Mouse (Mus musculus): Measurements from ENCODE around the gene Tmc6.

Tmc6 gene

GRCm38 (mm10) chr11:117782705-117783034, 672 bp upstream of the Tmc6 start:
- no peak for DNase-seq (ENCODE audit: low read depth in 1 of 2, low spot score in 2 of 2)

- peak in 1 of 2 experiments; percentile 81 for DNase-seq (ENCODE audit: low read depth in 1 of 2, low spot score in 2 of 2)
These were observed 688 bp downstream of the Tmc6 start for GRCm38 (mm10) chr11:117781199-117781821.

GRCm38 (mm10) chr11:117780582-117781111, 1.4 kb downstream of the Tmc6 start:
- DNase-seq (ENCODE audit: low read depth in 1 of 2, low spot score in 2 of 2) = peak; percentile 93 to 98

- no peak for DNase-seq (ENCODE audit: low read depth in 1 of 2, low spot score in 2 of 2)
These were observed 1.8 kb downstream of the Tmc6 start for GRCm38 (mm10) chr11:117780199-117780515.

GRCm38 (mm10) chr11:117779434-117780198, 2.4 kb downstream of the Tmc6 start:
- DNase-seq (ENCODE audit: low read depth in 1 of 2, low spot score in 2 of 2) = peak; percentile 82 to 83

GRCm38 (mm10) chr11:117778851-117779433, 3.1 kb downstream of the Tmc6 start:
- DNase-seq (ENCODE audit: low read depth in 1 of 2, low spot score in 2 of 2) = peak in 1 of 2 experiments; percentile 68

GRCm38 (mm10) chr11:117778031-117778430, 4.0 kb downstream of the Tmc6 start:
- no peak for DNase-seq (ENCODE audit: low read depth in 1 of 2, low spot score in 2 of 2)

- DNase-seq (ENCODE audit: low read depth in 1 of 2, low spot score in 2 of 2) = no peak
These were observed 4.9 kb downstream of the Tmc6 start for GRCm38 (mm10) chr11:117777111-117777510.

GRCm38 (mm10) chr11:117776085-117776792, 5.8 kb downstream of the Tmc6 start:
- DNase-seq (ENCODE audit: low read depth in 1 of 2, low spot score in 2 of 2) = no peak

- DNase-seq (ENCODE audit: low read depth in 1 of 2, low spot score in 2 of 2) = no peak
These were observed 6.5 kb downstream of the Tmc6 start for GRCm38 (mm10) chr11:117775540-117775939.

- DNase-seq (ENCODE audit: low read depth in 1 of 2, low spot score in 2 of 2) = no peak
These were observed 7.1 kb downstream of the Tmc6 start for GRCm38 (mm10) chr11:117774925-117775324.

GRCm38 (mm10) chr11:117772352-117772751, 9.6 kb downstream of the Tmc6 start:
- no peak for DNase-seq (ENCODE audit: low read depth in 1 of 2, low spot score in 2 of 2)

GRCm38 (mm10) chr11:117770407-117770806, 11.6 kb downstream of the Tmc6 start:
- no peak for DNase-seq (ENCODE audit: low read depth in 1 of 2, low spot score in 2 of 2)

- DNase-seq (ENCODE audit: low read depth in 1 of 2, low spot score in 2 of 2) = no peak
These were observed 12.3 kb downstream of the Tmc6 start for GRCm38 (mm10) chr11:117769683-117770047.

GRCm38 (mm10) chr11:117768725-117769682, 13.0 kb downstream of the Tmc6 start:
- DNase-seq (ENCODE audit: low read depth in 1 of 2, low spot score in 2 of 2) = no peak

- no peak for DNase-seq (ENCODE audit: low read depth in 1 of 2, low spot score in 2 of 2)
These were observed 15.7 kb downstream of the Tmc6 start for GRCm38 (mm10) chr11:117766275-117766674.

GRCm38 (mm10) chr11:117765361-117765760, 16.6 kb downstream of the Tmc6 start:
- DNase-seq (ENCODE audit: low read depth in 1 of 2, low spot score in 2 of 2) = no peak

- DNase-seq (ENCODE audit: low read depth in 1 of 2, low spot score in 2 of 2) = no peak
These were observed 17.7 kb downstream of the Tmc6 start for GRCm38 (mm10) chr11:117764319-117764718.

GRCm38 (mm10) chr11:117762246-117762645, 19.8 kb downstream of the Tmc6 start:
- DNase-seq (ENCODE audit: low read depth in 1 of 2, low spot score in 2 of 2) = no peak

- no peak for DNase-seq (ENCODE audit: low read depth in 1 of 2, low spot score in 2 of 2)
These were observed 20.2 kb downstream of the Tmc6 start for GRCm38 (mm10) chr11:117761801-117762200.

Data from monocyte, adult 2 months (primary cell).